Mouse (Mus musculus): ENCODE results near the gene Cbx3. TPM values are rescaled to one million over a fixed set of nuclear protein-coding genes. Genes with fewer than 3 reads are reported as not detected.

The Cbx3 gene
- total and polyA plus RNA-seq, 3 experiments: 145 to 300 (median 258) TPM

GRCm38 (mm10) chr6:51457283-51457682 is 12.9 kb upstream of the Cbx3 start:
- Histone ChIP-seq H3K9me3 (replicated peaks; ENCODE audit: low read length) (no peaks in the 10 kb centered on the region), H3K27me3 (replicated peaks) (no peaks in the 10 kb centered on the region), H3K4me3 (replicated peaks in 1 of 3; ENCODE audit: low read depth in 2 of 3, low read length in 2 of 3, poor library complexity in 1 of 3) (no peak overlapping the region), H3K4me2 (ENCODE audit: insufficient read depth, low read depth, poor library complexity, severe bottlenecking) (no peak overlapping the region), H3K4me1 (ENCODE audit: control insufficient read depth in 1 of 2, insufficient read depth in 2 of 2) (peaks cover 0 to 8% of the 10 kb centered on the region in 2 experiments; a peak in 1 of 4 replicates), H3K9ac (ENCODE audit: insufficient read depth, low read depth) (no peak overlapping the region), H3K36me3 (replicated peaks in 1 of 2; ENCODE audit: control insufficient read depth in 1 of 2, insufficient read depth in 1 of 2, low read length in 1 of 2) (peaks cover 32 to 43% of the 10 kb centered on the region in 2 experiments), H3K27ac (ENCODE audit: insufficient read depth, low read depth) (no peak overlapping the region), H3K79me2 (replicated peaks; ENCODE audit: control insufficient read depth, extremely low read depth, insufficient read depth, poor library complexity, severe bottlenecking) (peaks cover under 1% of the 10 kb centered on the region; the same call in 1 of the 2 replicates)
- dilution Hi-C loops (cut with MboI; ENCODE audit: extremely low pct_ligation_motif_present, extremely low pct_unique_long_range_greater_than_20kb, low sequenced_read_pairs) (no loop called here), in situ Hi-C loops (cut with MboI; ENCODE audit: low pct_ligation_motif_present, low pct_unique_long_range_greater_than_20kb, low sequenced_read_pairs) (no loop called here)
- TF ChIP-seq CHD1 (IDR thresholded peaks at IDR 0.05; ENCODE audit: low read depth, low read length) (no peak), CTCF (conservative IDR thresholded peaks at IDR 0.05 in 1 of 2, IDR thresholded peaks at IDR 0.05 in 1 of 2; ENCODE audit: low read depth in 2 of 2, low read length in 2 of 2) (no peak), ELF1 (IDR thresholded peaks at IDR 0.05; ENCODE audit: low read depth, low read length) (no peak), MYC (IDR thresholded peaks at IDR 0.05; ENCODE audit: low read depth, low read length) (no peak), IRF4 (IDR thresholded peaks at IDR 0.05; ENCODE audit: low read depth, low read length) (no peak), ZMIZ1 (IDR thresholded peaks at IDR 0.05; ENCODE audit: low read depth, low read length) (no peak), CHD2 (IDR thresholded peaks at IDR 0.05; ENCODE audit: low read length) (no peak), TBP (conservative IDR thresholded peaks at IDR 0.05; ENCODE audit: low read depth, low read length) (no peak), MAZ (IDR thresholded peaks at IDR 0.05; ENCODE audit: low read depth, low read length) (no peak), MAFK (IDR thresholded peaks at IDR 0.05; ENCODE audit: insufficient replicate concordance, low read length) (no peak), POLR2AphosphoS2 (IDR thresholded peaks at IDR 0.05; ENCODE audit: low read depth, low read length) (no peak), NRF1 (IDR thresholded peaks at IDR 0.05; ENCODE audit: low read depth, low read length) (no peak), PAX5 (IDR thresholded peaks at IDR 0.05; ENCODE audit: low read length) (no peak), USF1 (IDR thresholded peaks at IDR 0.05; ENCODE audit: low read depth, low read length) (no peak)
- DNase-seq (ENCODE audit: extremely low read depth): no peak

- H3K36me3 ChIP-seq (replicated peaks in 1 of 2; ENCODE audit: control insufficient read depth in 1 of 2, insufficient read depth in 1 of 2, low read length in 1 of 2): peaks cover 33 to 46% of the 10 kb centered on the region in 2 experiments
Measured at GRCm38 (mm10) chr6:51457770-51458387, 12.3 kb upstream of the Cbx3 start.

More at GRCm38 (mm10) chr6:51457770-51458387, 12.3 kb upstream of the Cbx3 start:
- Histone ChIP-seq H3K27me3 (replicated peaks) (no peaks in the 10 kb centered on the region), H3K9me3 (replicated peaks; ENCODE audit: low read length) (no peaks in the 10 kb centered on the region), H3K27ac (ENCODE audit: insufficient read depth, low read depth) (no peak overlapping the region), H3K79me2 (replicated peaks; ENCODE audit: control insufficient read depth, extremely low read depth, insufficient read depth, poor library complexity, severe bottlenecking) (peaks cover 2% of the 10 kb centered on the region; the same call in 1 of the 2 replicates), H3K9ac (ENCODE audit: insufficient read depth, low read depth) (no peak overlapping the region), H3K4me2 (ENCODE audit: insufficient read depth, low read depth, poor library complexity, severe bottlenecking) (no peak overlapping the region), H3K4me3 (replicated peaks in 1 of 3; ENCODE audit: low read depth in 2 of 3, low read length in 2 of 3, poor library complexity in 1 of 3) (no peak overlapping the region), H3K4me1 (ENCODE audit: control insufficient read depth in 1 of 2, insufficient read depth in 2 of 2) (peaks cover 0 to 10% of the 10 kb centered on the region in 2 experiments; a peak in 1 of 4 replicates)
- in situ Hi-C loops (cut with MboI; ENCODE audit: low pct_ligation_motif_present, low pct_unique_long_range_greater_than_20kb, low sequenced_read_pairs) (no loop called here), dilution Hi-C loops (cut with MboI; ENCODE audit: extremely low pct_ligation_motif_present, extremely low pct_unique_long_range_greater_than_20kb, low sequenced_read_pairs) (no loop called here)
- no peak for DNase-seq (ENCODE audit: extremely low read depth)
- TF ChIP-seq UBTF (IDR thresholded peaks at IDR 0.05; ENCODE audit: low read depth, low read length) (no peak), IRF4 (IDR thresholded peaks at IDR 0.05; ENCODE audit: low read depth, low read length) (no peak), MXI1 (IDR thresholded peaks at IDR 0.05; ENCODE audit: low read depth, low read length) (no peak), RAD21 (IDR thresholded peaks at IDR 0.05; ENCODE audit: low read depth, low read length) (no peak), CHD2 (IDR thresholded peaks at IDR 0.05; ENCODE audit: low read length) (no peak)

Measured in CH12.LX (cell line).